Mouse (Mus musculus): Measurements from ENCODE around the gene Cdip1.
"Not testable (repeated sequence)": the region's sequence is repeated elsewhere in the genome, so short reads cannot be mapped to it uniquely, and the experiment has no call there.

Gene Cdip1

DNA sequence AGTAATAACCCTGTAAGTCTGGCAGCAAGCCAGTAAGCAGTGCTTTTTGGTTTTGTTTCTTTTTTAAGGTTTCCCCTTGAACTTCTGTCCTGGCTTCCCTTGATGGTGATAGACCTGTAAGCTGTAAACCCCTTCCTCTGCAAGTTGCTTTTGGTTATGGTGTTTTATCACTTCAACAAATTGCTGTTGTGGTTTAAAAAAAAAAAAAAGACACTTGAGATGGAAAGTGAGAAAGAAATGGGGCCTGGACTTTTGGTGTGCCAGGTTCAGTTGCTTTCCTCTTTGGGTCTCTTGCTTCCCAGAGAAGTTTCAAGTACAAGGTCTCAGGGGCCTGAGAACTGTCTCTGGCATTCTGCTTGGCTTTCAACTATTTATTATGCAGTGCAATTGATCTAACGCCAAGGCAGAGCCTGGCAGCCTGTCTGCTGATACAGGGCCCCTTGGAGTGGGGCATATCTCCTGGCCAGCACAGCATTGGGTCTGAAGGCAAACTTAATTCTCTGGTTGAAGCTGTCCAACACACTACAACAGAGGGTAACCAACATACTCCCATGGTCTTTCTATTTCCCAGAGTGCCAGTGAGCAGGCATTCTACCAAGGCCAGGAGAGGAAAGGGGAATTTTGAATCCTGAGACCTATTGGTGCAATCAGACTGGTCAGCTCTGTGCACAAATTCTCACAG is 16.7 kb downstream of the Cdip1 start:
- no peak for DNase-seq (ENCODE audit: low spot score)

DNA sequence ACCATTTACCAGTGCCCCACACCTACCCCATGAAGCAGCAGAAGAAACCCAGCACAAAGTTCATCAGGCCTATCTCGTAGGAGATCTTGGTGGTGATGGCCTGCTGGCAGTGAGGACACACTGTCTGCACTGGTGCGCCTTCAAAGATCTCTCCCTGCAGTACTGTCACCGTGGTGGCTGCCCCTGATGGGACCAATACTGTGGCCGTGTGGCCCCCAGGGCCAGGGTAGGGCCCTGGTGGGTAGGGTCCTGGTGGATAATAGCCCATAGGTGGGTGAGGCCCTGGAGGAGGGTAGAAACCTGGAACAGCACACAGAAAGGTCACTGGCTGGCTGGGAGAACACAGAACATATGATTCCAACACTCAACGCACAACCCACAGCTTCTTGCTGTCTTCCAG is 21.4 kb downstream of the Cdip1 start:
- no peak for DNase-seq (ENCODE audit: low spot score)

DNA sequence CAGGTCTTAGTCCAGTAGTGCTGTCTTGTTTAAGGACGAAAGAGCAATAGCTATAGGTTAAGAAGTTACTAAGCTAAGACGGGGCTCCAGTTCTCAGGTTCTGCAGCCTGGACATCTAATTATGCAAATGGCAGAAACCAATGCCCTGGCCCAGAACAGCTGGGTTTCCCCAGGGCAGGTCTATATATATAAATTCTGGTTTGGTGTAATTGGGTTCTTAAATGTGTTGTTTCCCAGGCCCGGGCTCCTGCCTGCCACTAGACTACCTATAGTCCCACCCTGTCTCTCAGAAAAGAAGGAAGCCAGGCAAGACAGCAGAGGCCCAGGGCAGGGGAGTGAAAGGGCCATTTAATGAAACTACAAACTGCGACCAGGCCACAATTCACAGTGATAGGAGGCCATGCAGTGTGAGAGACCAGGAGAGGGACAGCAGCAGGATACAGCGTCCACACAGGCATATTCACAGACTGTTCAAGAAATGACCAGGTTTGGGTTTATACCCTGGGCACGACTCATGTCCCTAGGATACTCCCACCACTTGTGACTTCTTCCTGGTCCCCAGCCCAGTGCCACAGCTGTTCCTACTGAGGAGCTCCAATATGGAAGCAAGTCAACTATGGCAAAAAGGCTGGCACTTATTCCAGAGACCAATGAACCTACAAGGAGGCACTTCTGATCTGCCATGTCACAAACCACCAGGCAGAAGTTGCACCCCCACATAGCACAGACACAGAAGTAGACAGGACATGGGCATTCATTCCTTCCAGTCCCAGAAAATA is 22.9 kb downstream of the Cdip1 start:
- DNase-seq (ENCODE audit: low spot score) = no peak

DNA sequence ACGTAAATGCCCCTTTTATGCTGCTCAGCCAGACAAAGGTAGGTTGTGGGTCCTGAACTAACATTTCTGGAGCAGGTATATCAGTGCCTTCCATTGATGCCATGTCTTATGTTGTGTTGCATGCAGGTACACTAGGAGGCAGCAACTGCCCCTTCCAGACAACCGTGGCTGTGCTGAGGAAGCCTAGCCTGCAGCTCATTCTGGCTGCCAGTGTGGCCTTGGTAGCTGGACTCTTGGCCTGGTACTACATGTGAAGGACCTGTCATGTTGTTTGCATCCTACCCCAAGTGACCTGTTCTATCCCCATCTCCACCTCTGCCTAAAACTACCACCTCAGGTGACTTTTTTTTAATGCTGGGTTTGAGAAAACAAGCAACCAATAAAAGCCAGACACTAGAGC is 24.2 kb downstream of the Cdip1 start:
- DNase-seq (ENCODE audit: low spot score) = no peak

DNA sequence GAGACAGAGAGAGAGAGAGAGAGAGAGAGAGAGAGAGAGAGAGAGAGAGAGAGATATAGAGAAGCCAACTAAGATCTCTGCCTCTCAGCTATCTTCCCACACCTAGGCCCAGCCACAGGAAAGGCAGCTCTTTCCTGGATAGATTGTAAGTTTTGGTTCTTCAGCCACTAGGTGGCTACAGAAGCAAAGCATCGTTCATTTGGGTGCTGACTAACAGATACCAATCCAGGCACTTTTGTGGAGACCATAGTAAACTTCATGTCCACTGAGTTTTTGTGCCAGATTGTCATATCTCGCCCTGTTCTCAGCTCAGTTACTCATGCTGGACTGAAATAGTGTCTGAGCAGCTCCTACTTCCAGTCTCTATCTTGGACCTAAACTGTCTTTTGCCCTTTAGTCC is 26.8 kb downstream of the Cdip1 start:
- peak; percentile 19 for DNase-seq (ENCODE audit: low spot score)

DNA sequence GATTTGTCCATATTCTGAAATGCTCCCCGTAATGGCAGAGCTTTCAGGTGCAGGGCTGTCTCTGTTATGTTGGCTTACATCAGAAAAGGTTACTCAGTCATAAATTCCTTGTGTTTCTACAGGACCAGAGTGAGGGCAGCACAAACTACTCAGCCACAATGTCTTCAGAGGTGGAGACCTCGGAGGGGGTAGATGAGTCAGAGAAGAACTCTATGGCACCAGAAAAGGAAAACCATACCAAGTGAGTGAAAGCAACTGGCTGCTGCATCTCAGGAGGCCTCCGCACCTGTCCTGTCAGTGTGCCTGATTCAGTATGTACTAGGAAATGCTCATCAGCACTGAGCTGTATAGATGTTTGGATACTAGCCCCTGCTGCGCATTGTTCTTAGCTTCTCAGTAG is 27.7 kb downstream of the Cdip1 start:
- DNase-seq (ENCODE audit: low spot score) = no peak

DNA sequence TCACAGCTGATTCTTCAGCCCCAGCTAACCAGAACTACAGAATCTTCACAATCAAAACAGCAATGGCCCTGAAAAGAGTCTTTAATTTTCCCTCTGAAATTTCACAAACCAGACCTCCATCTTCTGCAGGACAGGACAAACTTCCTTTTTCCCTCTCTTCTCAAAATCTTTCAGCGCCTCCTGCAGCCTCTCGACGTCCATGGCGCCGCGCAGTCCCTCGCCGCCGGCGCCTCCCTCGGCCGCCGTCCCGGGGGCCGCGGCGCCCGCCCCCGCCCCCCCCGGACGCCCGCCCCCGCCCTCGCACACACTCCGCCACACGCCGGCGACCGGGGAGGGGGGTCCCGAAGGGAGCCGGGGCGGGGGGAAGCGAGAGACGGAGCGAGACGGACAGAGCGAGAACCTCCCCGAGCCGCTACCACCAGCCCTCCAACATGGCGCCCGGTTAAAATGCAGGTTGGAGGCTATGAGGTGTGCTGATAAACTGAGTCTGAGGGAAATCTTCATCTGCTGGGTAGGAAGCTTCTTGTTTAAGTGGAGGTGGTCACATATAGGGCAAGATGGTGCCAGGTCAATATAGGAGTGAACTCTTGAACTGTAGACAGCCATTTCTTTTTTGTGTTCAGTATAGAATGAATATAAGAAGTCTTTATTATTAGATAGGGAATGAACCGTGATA is 33.3 kb downstream of the Cdip1 start:
- not testable (repeated sequence) for DNase-seq (ENCODE audit: low spot score)

DNA sequence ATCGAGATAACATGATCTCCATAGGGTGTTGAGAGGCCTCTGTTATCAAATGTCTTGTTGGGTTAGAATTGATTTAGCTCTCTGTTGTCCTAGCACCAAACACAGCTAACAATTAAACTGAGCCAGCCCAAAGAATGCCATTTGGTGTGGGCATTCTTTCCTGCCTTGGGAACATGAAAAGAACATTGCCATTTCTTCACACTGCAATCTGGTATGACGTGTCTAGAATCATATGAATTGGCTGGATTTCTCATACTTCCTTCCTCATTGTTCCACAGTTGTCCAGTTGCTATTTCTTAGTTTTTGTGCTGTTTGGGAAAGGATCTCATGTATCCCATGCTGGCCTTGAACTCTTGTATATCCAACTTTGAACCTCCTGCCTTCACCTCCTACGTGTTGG is 36.0 kb downstream of the Cdip1 start:
- DNase-seq (ENCODE audit: low spot score) = no peak

DNA sequence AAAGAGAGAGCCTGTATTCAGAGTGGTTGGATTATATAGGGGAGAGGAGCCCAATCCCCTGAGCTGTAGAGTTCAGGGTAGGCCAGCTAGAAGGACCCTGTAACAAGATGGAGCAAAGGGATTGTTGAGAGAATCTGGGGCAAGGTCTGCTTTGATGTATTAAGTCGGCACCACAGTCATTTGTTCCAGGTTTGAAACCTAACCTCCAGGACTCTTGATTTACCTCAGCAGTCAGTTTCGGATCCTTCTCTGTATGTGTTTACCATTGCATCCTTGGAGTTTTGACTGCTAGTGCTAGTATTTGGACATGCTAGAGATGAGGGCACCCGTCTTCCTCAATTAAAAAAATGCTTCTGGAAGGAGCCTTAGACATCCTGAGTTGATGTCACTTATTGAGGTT is 37.9 kb downstream of the Cdip1 start:
- DNase-seq (ENCODE audit: low spot score) = no peak

DNA sequence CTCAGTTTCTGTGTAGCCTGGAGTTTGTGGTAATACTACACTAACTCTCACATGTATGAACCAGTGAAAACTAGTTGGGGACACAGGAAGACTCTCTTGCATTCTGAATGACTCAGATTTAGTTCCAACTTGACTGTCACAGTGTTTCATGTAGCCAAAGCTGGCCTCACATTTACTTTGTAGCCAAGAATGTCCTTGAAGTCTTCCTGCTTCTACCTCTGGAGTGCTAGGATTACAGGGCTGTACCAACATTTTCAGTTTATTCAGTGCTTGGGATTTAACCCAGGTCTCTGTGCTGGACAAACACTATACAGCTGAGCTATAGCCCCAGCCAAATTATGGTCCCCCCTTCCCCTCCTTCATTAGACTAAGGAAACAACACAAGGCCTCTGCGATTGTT is 47.9 kb downstream of the Cdip1 start:
- DNase-seq (ENCODE audit: low spot score) = no peak

DNA sequence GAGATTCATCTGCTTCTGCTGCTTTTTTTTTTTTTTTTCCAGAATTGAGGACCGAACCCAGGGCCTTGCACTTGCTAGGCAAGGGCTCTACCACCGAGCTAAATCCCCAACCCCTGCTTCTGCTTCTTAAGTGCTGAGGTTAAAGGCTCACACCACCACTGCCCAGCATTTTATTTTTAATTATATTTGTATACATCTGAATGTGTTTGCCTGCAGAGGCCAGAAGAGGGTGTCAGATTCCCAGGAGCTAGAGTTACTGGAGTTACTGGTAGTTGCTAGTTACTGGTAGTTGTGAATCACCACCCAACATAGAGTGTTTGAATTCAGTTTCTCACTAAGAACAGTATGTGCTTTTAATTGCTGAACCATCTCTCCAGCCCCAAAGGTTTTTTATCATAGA is 50.1 kb downstream of the Cdip1 start:
- DNase-seq (ENCODE audit: low spot score) = no peak

DNA sequence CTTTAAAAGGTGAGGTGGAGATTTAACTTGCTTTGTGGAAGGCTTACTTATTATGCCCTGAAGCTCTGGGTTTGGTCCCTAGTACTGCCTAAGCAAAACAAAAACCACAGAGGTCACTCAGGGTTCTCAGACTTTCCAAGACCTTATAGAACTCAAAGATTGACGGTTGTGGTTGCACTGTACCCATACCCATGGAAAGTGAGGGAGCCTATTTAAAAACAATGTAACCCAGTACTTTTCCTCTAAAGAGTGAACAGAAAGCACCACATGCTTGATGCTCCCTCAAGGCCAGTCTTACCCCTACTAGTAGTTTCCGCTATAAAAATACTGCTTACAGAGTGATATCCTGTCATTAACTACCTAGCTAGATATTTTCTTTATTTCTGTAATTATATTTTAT is 53.8 kb downstream of the Cdip1 start:
- DNase-seq (ENCODE audit: low spot score) = no peak

DNA sequence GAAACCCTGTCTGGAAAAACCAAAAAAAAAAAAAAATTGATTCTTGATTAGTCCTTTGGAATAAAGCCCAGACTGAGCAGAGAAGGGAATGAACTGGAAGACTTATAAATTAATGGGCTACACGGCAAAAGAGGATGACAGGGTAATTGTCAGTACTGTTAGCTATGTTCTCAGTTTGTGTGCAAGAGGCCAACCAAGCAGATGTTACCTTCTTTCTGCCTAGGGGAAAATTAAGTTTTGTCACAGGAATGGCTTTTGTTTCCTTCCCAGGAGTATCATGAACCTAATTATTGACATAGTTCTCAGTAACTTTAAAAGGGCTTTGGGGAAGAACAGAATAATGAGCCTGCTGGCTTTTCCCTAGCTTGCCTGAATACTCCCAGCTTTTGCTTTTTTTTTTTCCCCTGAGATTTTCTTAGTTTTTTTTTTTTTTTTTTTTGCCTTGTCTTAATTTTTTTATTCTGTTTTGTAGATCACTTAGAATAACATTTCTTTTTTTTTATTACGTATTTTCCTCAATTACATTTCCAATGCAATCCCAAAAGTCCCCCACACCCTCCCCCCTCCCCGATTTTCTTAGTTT is 59.2 kb downstream of the Cdip1 start:
- no peak for DNase-seq (ENCODE audit: low spot score)

DNA sequence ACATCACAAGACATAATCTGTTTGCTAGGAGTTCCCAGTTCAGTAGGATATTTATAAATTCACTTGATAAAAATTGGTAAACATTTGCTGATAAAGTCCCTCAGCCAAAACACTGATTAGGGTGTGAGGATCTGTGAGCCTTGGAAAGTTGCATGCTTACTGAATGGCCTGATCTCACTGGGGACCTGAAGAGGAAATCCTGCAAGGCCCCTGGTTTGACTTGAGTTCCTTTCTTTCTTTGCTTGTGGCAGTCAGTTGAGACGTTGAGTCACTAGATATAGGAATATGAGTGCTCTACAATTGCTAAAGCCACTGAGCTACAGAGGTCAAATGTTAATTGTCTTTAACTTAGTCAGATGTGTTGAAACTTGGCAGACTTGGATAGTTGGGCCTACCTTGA is 62.1 kb downstream of the Cdip1 start:
- no peak for DNase-seq (ENCODE audit: low spot score)

DNA sequence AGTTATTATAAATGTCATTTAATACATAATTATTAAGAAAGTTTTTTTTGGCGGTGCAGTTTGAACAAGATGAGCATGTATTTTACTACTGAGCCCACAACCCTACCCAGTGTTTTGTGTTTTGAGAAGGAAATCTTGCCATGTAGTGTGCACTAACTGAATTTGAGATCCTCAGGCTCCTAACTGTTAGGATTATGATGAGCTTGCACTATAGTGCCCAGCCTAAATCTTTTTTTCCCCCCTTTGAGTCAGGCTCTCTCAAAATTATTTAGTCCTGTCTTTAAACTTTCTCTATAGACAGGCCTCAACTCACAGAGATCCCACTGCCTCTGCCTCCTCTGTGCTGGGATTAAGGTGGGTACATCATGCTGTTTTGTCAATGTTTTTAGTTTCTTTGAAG is 62.6 kb downstream of the Cdip1 start:
- no peak for DNase-seq (ENCODE audit: low spot score)

DNA sequence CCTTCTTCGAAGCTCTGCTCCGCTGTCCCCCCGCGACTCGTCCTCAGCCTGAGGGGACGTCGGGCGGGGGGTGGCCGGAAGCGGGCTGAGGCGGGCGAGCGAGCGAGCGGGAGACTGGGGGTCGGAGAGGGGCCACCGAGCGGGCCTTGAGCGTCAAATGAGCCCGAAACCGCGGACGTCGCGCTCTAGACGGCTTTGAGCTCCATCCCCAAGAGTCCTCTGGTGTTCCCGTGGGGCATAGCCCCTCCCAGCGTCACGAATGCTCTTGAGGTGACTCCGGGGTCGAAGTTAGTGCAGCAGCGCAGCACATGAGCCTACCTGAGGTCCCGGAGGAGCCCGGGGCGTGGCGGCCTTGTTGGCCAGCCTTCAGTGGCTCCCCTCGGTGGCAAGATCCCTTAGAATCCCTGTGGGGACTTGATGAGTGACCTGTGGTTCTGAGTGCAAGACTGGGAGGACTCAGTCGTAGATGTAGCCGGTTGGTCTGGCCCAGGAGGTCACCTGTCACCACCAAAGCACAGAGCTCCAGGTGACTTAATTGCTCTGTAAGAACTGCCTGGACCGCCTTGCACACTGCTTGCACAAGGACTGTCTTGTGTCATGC is 63.5 kb downstream of the Cdip1 start:
- peak; percentile 32 for DNase-seq (ENCODE audit: low spot score)

DNA sequence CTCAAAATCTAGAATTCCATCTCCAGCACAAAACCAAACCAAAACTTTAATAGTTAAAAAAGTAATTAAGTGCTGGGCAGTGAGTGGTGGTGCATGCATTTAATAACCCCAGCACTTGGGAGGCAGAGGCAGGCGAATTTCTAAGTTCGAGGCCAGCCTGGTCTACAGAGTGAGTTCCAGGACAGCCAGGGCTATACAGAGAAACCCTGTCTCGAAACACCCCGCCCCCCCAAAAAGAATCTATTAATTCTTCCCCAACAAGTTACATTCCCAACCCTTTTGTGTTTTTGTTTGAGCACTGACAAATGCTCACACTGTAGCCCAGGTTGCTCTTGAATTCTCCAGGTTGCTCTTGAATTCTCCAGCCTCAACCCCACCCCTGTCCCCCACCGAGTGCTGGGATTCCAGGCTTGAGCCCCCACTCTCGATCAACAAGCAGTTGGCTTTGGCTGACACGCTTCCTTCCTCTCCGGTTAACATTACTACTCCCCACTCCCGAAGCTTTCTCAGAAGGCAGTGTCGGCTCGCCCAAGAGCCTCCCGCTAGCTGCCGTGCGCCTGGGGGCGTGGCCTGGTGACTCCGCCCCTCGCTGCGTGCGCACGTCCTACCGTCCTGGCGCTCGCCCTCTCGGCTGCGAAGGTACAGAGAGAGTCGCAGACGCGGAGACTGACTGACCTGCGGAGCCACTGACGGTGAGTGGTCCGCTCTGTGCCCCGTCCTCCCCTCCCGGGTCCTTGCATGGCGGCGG is 64.1 kb downstream of the Cdip1 start, which contains the start of gene Hmox2:
Hmox2 (plus strand) TSS at position 582 of the 748 bp plus-strand sequence.
- DNase-seq (ENCODE audit: low spot score) = peak; percentile 95

DNA sequence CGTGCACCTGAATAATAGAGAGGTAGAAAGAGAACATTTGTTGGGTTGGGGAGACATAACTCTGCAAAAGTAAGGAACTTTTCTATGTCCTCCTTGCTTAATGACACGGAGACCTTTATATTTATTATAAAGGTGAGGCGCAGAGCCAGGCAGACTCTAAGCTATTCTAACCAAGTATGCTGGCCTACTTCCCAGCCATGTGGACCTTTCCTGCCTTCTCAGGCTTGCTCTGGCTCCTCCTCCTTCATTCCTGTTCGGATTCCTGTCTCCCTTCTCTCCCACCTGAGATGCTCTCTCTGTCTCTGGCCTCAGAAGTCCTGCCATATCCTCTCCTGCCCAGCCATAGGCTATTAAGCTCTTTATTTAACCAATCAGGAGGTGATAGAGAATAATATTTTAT is 64.8 kb downstream of the Cdip1 start:
- DNase-seq (ENCODE audit: low spot score) = no peak

DNA sequence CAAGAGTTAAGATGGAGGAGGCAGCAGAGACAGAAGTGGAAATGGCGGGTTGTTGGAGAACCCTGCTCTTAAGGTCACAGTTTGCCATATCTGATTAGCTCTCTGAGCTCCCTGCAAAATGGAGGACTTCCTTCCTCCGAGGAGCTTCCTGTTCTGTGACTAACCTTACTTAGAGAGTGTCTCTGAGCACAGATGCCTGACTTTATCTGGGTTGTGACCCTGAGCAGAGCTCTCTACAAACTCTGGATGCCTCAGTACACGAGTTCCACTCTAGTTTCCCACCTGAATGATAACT is 67.2 kb downstream of the Cdip1 start:
- DNase-seq (ENCODE audit: low spot score) = no peak

DNA sequence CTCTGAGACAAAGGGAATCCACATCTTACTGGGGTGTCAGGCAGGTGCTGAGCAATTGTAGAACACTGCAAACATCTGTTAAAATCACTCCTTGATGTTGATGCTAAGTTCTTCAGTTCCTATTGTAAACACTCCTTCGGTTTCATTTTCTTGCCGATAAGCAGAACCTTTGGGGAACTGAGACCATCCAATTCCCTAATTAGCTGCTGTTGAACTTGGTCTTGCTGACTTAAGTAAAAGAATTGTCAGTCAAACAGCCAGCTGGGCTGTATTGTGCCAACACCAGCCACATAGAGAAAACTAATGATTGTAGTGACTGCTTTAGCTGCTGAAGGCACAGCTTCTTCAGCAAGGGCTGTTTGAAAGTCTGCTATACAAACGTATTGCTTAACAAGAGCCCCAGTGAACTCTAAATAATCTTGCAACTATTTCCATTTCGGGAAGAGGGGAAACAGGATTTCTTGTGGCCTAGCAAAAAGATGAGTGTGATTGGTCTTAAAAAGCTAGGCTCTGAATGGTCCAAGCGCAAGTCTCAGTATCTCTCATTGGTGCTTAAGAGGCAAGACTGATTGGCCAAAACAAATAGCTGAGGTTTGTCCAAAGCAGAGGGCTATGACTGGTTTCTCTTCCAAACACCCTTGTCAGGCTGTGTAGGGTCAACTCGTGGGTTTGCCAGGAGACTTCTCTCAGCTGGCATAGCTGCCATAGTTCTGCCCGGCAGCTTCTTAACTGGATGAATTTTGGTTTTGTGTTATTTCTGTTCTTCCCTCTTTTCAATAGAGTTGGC is 67.8 kb downstream of the Cdip1 start:
- no peak for DNase-seq (ENCODE audit: low spot score)

Measured in urinary bladder, postnatal 14 days (tissue).